Mouse (Mus musculus) C2C12 (cell line): Measurements from ENCODE around the gene Krt36. TPM values are rescaled to one million over a fixed set of nuclear protein-coding genes. Genes with fewer than 3 reads are reported as not detected.

Source experiments
- H3K27me3 ChIP-seq: one replicate; pipeline ENCODE4 v1.6.1; 2011; ENCODE audit not compliant: control insufficient read depth, insufficient read depth, insufficient read length
- H3K36me3 ChIP-seq: one replicate; pipeline ENCODE4 v1.6.1; 2011; ENCODE audit not compliant: control insufficient read depth, insufficient read depth
- H3K4me3 ChIP-seq: one replicate; pipeline ENCODE4 v1.5.1; 2011; ENCODE audit warnings: mild to moderate bottlenecking, control low read depth; ENCODE audit not compliant: poor library complexity, insufficient read depth, severe bottlenecking
- H3K79me2 ChIP-seq: one replicate; pipeline ENCODE4 v1.6.1; 2011; ENCODE audit not compliant: control insufficient read depth, insufficient read depth
- H3K79me3 ChIP-seq: one replicate; pipeline ENCODE4 v1.6.1; 2011; ENCODE audit warnings: low read depth, control low read depth
- H3ac ChIP-seq: one replicate; pipeline ENCODE3; 2011; ENCODE audit warnings: low read depth; ENCODE audit not compliant: control insufficient read depth, insufficient read length
- CEBPB ChIP-seq: IDR thresholded peaks from one replicate; pipeline ENCODE4 v1.6.1; 2011; ENCODE audit warnings: low read depth, mild to moderate bottlenecking, control low read depth, moderate library complexity
- CTCF ChIP-seq: IDR thresholded peaks from one replicate; pipeline ENCODE4 v1.5.1; 2011; ENCODE audit not compliant: control insufficient read depth, insufficient read depth, insufficient read length
- FOSL1 ChIP-seq: IDR thresholded peaks from one replicate; pipeline ENCODE4 v1.8.0; 2011; ENCODE audit warnings: mild to moderate bottlenecking, low read length; ENCODE audit not compliant: poor library complexity, insufficient read depth, severe bottlenecking
- MAX ChIP-seq: IDR thresholded peaks from one replicate; pipeline ENCODE4 v1.6.1; 2011; ENCODE audit warnings: mild to moderate bottlenecking, control low read depth
- MYOD1 ChIP-seq: IDR thresholded peaks from one replicate; pipeline ENCODE4 v1.6.1; 2011; ENCODE audit warnings: low read depth; ENCODE audit not compliant: control insufficient read depth, insufficient read length
- MYOG ChIP-seq: IDR thresholded peaks from one replicate; pipeline ENCODE4 v1.6.1; 2011; ENCODE audit not compliant: control insufficient read depth, insufficient read length; ENCODE audit errors: extremely low read depth
- USF1 ChIP-seq: IDR thresholded peaks from one replicate; pipeline ENCODE4 v1.6.1; 2011; ENCODE audit warnings: low read depth, mild to moderate bottlenecking, control low read depth, moderate library complexity
- long read RNA-seq, 2 experiments: library from polyadenylated mRNA; unstranded; transcript quantifications; one replicate each; pipeline ENCODE4 v2.0.0; 2019 to 2020
- polyA plus RNA-seq: library from polyadenylated mRNA; unstranded; fragments of >200 nt; fragmentation: generic; extraction: Trizol; gene quantifications from one replicate; pipeline ENCODE4 v1.2.1, GENCODE M21; 2012; ENCODE audit warnings: missing spikeins

The Krt36 gene
- polyA plus RNA-seq = 0.14 TPM
- long read RNA-seq, experiment 1 = 0 reads
- long read RNA-seq, experiment 2 = 0 reads

DNA sequence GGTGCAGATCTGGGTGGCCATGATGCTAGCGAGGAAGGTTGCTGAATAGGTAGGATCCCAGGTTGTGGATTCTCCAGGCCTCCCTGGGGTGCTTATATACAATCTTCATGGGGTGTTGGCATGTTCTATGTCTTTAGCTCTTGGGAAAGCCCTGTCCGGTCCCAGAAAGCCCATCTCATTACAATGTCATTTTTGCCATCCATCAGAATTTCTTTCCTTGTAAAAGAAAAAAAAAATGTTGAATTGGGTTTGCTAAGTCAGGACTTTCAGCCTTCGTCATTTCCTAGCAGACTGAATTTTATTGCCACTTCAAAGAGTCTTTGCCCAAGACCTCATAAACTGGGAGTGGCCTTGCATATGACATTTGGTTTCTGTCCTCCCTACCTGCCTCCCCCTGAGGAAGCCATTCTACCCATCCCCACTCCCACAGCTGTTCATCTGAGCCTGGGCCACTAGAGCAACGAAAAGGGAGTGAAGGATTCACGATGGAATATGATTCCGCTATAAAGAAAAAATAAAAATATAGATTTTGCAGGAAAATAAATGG is at the start of gene Krt36:
Gene Krt36 (minus strand): TSS at position 51 of the 547 bp plus-strand sequence.
- H3K27me3 ChIP-seq = no peaks in the 10 kb centered on the region
- H3K79me3 ChIP-seq = no peaks in the 10 kb centered on the region
- no peaks in the 10 kb centered on the region for H3K79me2 ChIP-seq
- no peak within 1 kb of the TSS for H3ac ChIP-seq
- H3K36me3 ChIP-seq = no peaks in the 10 kb centered on the region
- H3K4me3 ChIP-seq = no peak within 1 kb of the TSS
- TF ChIP-seq MYOD1 (no peak), MAX (no peak), CEBPB (no peak), MYOG (no peak), CTCF (no peak), USF1 (no peak), FOSL1 (no peak)

- Histone ChIP-seq H3K79me3 (no peaks in the 10 kb centered on the region), H3K4me3 (no peak within 1 kb of the TSS), H3K27me3 (no peaks in the 10 kb centered on the region), H3K36me3 (no peaks in the 10 kb centered on the region), H3ac (no peak within 1 kb of the TSS), H3K79me2 (no peaks in the 10 kb centered on the region)
- TF ChIP-seq CEBPB = no peak
- TF ChIP-seq MAX = no peak
- TF ChIP-seq USF1 = no peak
- no peak for TF ChIP-seq CTCF
- TF ChIP-seq MYOD1 = no peak
- TF ChIP-seq MYOG = no peak
- TF ChIP-seq FOSL1 = no peak
Measured at GRCm38 (mm10) chr11:100148615-100149330, 43.3 kb upstream of the Krt36 start, which contains the start of gene Krt19. Gene Krt19, minus strand, starts transcription at chr11:100148665.

DNA sequence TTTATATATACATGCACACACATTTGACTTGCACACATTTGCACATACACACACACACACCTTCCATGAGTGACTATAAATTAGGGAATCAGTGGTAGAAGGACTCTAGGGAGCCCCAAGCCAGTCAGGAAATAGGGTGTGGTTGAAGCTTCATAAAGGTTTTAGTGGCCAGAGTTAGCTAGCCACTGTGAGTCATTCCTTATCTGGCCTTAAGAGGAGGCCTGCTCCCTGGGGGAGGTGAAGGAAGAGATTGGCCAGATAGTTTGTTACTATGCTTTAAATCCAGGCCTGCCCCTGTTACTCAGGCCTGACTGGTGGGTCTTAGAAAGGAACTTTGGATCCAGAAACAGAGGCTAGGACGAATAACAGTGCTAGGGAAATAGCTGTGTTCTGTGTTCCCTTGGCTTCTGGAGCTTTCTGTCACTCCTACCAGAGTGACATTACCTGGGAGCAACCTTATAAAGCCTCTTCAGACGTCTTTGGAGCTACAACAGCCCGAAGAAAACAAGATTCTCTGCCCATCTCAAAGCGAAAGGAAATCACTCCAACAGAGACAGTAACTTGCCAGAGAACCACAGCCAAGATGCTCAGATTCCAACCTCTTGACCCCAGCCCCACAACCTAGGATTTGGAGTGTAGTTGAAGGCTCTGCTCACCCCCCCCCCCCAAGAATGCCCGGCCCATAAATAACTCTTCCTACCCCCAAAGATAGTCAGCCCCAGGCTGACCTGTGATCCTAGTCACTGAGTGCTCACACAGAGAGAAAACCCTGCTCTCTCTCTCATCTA is 42.3 kb upstream of the Krt36 start:
- no peaks in the 10 kb centered on the region for H3K79me3 ChIP-seq
- H3K27me3 ChIP-seq = no peaks in the 10 kb centered on the region
- H3ac ChIP-seq = no peak overlapping the region
- H3K79me2 ChIP-seq = no peaks in the 10 kb centered on the region
- peak; percentile 75 for TF ChIP-seq FOSL1
- TF ChIP-seq MYOD1 = peak; percentile 24
- peak; percentile 15 for TF ChIP-seq MAX
- TF ChIP-seq USF1 = no peak
- H3K4me3 ChIP-seq = no peak overlapping the region
- H3K36me3 ChIP-seq = no peaks in the 10 kb centered on the region

- Histone ChIP-seq H3ac (no peak overlapping the region), H3K4me3 (no peak overlapping the region), H3K79me3 (no peaks in the 10 kb centered on the region), H3K79me2 (no peaks in the 10 kb centered on the region), H3K27me3 (no peaks in the 10 kb centered on the region), H3K36me3 (no peaks in the 10 kb centered on the region)
- TF ChIP-seq MAX (no peak), USF1 (no peak), MYOD1 (no peak), CTCF (no peak), MYOG (no peak), FOSL1 (no peak), CEBPB (no peak)
Measured at GRCm38 (mm10) chr11:100145858-100146560, 40.6 kb upstream of the Krt36 start.

DNA sequence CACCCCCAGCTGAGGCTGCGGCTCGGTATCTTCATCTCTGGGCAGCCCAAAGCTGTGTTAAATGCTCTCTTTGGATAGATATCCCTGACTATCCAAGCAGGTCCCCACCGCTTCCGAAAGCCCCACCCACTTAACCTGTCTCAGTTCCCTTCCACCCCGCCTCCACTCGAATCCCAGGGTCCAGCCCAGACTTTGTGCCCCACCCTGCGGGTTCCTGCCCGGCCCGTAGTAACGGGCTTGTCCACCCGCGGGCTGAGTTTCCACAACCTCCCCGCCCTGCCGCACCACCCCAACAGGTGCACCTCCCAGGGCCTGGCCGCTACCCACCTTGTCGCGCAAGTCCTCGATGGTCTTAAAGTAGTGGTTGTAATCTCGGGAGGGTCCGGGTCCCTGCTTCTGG is 39.7 kb upstream of the Krt36 start:
- H3ac ChIP-seq = no peak overlapping the region
- H3K27me3 ChIP-seq = no peaks in the 10 kb centered on the region
- no peaks in the 10 kb centered on the region for H3K36me3 ChIP-seq
- no peak overlapping the region for H3K4me3 ChIP-seq
- no peaks in the 10 kb centered on the region for H3K79me2 ChIP-seq
- no peak for TF ChIP-seq CEBPB
- no peak for TF ChIP-seq USF1
- TF ChIP-seq MYOG = no peak
- no peak for TF ChIP-seq FOSL1
- TF ChIP-seq MAX = no peak
- H3K79me3 ChIP-seq = no peaks in the 10 kb centered on the region
